Mouse (Mus musculus) liver, postnatal 0 days (tissue): ENCODE results near the gene Tmem222.

ENCODE experiments used
- CTCF ChIP-seq: sonication (generic); IDR thresholded peaks from 2 replicates; pipeline ENCODE4 v1.5.1; 2016; ENCODE audit warnings: antibody characterized with exemption, low read depth
- EP300 ChIP-seq: IDR thresholded peaks from 2 replicates; pipeline ENCODE4 v1.6.1; 2016; ENCODE audit warnings: antibody characterized with exemption, low read depth, mild to moderate bottlenecking

- TF ChIP-seq CTCF (no peak), EP300 (no peak)
Measured at GRCm38 (mm10) chr4:133299701-133300100, 22.1 kb upstream of the Tmem222 start.
